Mouse (Mus musculus) urinary bladder, postnatal 25 days (tissue): ENCODE measurements at regions not wholly inside any gene's neighbourhood (a gene's known extent, or its start where the extent isn't known, plus 50 kb on each side); places are given as distances from the start of the nearest gene placed in this dataset.
"Not testable (repeated sequence)": the region's sequence is repeated elsewhere in the genome, so short reads cannot be mapped to it uniquely, and the experiment has no call there.

Source experiments
- DNase-seq: peaks from one replicate; pipeline ENCODE4 v3.0.0; 2022; ENCODE audit warnings: low spot score

DNA sequence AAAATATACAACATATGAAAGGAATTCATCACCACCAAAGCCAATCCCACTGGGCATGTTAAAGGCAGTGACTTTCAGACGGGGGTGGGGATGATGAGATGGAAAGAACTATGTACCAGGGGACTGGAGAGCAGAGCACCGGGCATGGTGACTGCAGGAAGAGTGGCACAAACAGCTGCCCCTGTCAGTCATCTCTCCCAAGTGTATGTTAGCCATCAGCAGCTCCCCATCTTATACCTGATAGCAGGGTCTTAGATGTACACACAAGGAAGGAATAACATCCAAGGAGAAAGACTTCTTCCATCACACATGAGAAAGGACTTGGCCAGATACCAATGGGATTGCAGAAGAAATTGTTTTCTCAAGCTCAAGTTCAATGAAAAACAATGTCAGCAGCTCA lies 257.2 kb downstream of the Nuak1 start:
- no peak for DNase-seq

DNA sequence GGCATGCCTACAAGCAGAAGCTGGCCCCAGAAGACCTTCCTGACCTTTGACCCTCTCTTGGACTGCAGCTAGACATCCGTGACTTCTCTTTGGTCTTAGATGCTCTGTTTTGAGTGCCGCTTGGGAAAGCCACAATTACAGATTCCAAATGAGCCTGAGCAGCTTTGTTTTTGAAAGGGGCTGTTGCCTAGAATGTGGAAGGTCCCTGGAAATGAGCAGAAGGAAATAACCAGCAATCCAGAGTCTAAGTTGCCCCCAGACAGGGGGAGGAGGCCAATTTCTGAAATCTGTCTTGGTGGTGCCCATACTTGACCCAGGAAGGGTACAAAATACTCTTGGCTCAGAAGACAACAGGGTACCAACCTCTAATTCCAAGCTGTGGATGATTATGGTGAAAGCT lies 253.9 kb downstream of the Nuak1 start:
- no peak for DNase-seq

DNA sequence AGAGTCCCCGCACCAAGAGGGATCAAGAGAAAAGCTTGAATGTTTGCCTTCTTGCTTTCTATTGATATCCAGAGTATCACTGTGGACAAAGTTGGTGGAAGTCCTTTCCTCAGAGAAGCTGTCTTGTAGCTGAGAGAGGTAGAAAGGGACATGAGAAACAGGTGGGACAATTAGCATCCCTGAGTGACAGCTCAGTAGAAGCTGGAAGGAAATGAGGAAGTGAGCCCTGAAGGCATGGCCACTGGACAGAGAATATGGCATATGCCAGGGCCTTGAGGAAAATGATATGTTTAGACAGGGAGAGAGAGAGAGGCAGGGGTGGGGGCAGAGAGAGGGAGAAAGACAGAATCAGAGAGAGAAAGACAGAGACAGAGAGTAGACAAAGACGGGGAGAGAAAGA lies 241.4 kb downstream of the Nuak1 start:
- no peak for DNase-seq

DNA sequence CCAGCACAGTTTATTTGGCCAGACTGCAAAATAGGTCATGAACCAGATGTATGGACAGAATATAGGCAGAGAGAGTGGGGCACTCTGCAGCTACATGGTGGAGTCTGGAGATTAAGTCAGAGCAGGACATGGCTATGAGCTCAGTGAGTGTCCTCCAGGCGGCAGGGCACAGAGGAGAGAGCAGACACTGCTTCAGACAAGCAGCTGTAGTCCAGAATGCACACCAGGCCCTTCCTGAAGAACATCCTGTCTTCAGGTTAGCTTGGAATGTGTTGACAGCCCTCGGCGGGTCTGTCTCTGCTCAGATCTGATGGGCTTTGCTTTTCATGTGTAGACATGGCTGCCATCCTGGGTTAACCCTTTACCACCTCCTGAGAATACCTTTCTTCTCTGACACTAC lies 238.6 kb downstream of the Nuak1 start:
- no peak for DNase-seq

DNA sequence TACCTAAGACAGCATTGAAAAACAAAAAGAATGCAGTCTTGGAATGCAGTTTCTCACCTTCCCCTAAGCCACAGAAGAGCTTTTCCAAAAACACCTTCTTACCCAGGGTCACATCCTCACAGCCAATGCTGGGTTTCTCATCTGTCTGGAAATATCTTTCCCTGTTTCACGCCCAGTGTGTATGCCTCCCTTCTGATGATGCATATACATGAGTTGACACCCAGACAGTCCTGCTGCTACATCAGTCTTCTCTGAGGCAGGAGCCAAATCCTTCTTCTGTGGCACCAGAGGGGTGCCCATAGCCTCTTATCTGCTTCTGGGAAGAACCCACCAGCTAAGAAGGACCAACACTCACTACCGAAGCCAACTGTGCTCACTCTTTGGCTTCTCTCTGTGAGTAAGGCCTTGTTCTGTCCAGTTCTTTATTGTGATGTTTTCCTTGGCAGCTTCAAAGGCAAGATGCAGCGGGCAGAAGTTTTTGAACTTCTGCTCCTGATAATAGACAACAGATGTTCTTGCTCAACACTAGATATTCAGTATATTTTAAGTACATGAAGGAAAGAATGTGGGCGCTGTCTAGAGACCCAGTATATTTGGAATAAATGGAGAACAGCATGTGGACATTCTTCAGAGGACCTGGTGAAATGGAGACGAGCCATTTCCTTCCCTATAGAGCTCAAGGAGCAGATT lies 228.2 kb downstream of the Nuak1 start:
- DNase-seq, result no peak

DNA sequence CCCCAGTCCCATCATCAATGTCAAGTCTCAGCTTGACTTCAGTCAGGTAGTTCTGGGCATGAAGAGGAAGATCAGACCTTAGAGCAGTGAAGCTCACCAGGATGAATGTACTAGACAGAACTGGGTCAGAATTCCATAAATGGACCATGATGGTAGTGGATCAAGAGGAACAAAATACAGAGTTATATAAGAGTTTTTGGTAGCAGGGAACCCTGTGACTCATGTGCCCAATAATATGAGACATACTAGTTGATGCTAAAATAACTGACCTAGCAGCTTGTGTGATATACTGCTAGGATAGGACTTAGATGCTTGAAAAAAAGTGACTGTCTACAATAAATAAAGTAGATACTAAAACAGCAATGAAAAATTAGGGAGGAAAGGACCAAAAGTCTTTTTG lies 225.6 kb downstream of the Nuak1 start:
- no peak for DNase-seq

DNA sequence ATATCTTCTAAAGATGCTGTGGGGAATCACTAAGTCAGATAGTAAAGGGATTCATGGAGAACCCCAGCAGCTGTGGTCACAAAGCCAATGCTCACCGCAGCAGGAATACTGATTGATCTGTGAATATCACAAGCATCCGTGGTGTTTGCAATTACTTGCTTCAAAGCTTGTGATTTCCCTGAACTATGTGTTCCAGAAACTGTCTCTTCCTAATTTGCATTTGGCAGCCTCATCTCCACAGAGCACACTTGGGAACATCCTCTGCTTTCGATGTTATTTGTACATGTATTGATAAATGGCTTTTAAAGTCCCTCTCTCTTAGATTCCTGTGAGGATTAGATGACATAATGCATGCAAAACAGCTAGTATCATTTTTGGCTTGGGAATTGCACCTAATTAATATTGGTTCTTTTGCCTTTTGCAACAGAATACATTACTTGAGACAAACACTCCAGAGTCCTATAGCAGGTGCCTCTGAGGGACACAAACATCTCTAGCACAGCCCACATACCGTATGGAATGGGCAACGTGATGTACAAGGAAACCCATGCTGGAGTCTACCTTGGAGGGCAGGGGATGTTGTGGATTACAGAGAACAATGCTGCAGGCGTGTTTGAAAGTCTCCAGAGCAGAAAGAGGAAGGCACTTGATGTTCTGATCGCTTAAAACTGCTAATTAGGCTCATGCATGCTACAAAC lies 211.0 kb downstream of the Nuak1 start:
- DNase-seq, result no peak

DNA sequence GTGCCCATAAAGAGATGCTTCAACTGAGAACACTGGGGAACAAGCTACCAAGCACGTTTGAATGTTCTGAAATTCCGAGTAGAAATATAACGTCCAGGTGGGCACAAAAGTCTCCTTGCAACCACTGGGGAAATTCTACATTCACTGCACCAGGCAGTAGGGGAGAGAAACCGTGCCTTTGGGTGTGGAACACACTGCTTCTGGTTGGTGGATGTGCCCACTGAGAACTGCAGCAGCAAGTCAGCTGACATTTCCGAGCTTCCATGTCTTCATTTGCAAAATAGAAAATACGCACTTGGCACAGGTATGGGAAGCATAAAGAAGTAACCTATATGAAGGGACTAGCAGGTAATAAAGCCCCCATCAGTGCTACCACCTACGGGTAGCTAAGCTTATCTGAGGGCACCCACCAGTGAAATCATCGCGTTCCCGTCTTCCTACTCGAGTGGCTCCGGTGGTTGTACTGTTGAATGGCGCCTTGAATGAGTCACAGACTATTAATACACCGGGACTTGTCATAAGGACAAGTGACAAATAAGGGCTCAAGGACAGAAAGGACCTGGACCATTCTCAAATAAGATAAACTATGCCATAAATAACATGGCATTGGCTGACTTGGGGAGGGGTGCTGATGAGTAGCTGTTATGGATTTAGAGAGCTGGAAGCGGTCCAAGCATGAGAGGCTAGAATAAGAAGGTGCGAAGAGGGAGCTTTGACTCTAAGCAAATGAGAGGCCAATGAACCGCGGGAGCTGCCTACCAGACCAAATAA lies 210.2 kb downstream of the Nuak1 start:
- no peak for DNase-seq

DNA sequence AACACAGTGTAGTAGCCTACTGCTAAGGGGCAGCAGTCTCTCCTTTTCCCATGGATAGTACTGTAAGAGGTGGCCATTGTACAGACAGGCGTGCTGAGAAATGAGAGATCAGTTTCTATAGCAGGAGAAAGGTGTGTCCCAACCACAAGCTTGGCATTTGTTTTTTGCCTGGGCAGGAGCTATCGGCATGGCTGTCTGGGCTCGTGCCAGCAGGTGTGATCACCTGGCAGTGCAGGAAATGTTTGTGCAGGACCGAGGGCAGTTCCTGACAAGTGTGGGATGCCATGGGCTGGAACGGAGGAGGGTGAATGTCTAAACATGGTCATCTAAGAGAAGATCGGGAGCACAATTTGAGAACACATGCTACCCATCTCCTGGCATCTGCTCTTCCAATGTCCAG lies 205.4 kb downstream of the Nuak1 start:
- peak; percentile 14 for DNase-seq

DNA sequence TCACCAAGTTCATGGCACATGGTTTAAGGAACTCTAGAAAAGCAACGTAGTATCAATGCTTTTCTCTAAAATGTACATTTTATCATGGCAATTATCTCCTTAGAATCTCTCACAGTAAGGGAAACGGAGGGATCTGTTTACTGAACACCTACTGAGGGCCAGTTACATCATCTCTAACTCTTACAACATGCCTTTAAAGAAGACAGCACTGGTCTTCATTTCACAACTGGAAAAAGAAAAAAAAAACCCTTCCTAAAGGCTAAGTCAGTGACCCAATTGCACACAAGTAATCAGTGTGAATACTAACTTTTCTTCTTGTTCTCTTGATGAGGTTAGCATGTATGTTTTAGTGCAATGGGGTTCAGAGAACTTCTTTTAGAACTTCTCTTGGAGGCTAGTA lies 204.2 kb downstream of the Nuak1 start:
- no peak for DNase-seq

DNA sequence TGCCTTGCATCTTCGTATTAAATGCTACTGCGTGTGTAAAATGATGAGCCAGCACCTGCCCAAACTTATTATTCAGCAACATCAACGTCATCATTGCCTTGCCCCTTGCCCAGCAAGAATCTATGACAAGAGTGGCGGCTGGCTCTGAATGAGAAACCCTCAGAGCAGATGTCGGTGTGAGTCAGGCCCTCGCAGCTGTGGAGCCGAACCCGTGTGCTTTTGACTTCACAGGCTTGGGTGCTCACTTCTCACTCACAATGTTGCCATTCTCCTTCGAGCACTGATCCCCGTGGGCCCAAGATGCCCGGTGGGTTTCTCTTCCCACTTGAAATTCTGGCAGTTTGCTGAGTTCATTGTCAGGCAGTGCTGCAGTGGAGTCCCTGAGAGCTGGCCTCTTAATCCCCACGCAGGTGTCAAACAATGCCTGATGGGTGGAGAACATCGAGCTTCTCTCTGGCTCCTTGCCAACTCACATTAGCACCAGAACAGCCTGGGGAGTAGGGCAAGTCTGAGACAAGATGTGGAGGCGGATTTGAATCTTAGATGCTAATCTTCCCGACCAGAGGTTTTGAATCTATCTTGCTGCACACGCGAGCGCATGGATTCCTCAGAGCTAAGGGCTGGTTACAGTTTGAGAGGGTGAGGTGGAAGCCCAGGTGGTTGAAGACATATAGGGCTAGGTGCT lies 202.0 kb downstream of the Nuak1 start:
- DNase-seq, result no peak

DNA sequence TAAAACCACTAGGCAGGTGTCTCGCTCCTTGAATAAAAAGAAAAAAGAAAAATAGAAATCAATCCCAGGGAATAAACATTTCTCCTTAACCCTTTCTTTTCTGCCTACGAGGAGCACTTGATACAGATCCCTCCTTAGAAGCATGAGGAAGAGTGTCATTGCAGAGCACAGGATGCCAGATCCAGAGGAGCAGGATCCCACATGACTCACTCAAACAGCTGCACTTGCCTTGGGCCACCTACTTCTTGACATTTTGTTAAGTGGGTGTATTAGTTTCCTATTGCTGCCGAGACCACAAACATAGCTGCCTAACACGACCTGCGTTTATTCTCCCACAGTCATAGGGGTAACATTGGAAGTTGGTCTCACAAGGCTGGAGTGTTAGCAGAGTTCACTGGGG lies 197.1 kb downstream of the Nuak1 start:
- no peak for DNase-seq

DNA sequence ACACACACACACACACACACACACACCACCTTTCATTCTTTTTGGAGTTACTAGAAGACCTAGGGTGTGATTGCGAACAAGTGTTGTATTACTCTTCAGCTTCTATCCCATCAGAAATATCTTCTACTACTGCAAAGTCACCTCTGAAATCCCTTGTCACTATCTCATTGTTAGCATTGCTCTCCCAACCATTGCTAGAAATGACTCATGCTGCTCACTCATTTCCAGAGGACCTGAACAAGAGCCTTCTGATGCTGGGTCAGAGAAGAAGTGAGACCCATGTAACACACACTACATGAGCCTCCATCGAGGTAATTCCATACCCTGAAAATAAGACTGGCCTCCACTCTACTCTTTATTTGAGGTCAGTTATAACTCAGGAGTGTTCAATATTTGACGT lies 191.1 kb downstream of the Nuak1 start:
- no peak for DNase-seq

DNA sequence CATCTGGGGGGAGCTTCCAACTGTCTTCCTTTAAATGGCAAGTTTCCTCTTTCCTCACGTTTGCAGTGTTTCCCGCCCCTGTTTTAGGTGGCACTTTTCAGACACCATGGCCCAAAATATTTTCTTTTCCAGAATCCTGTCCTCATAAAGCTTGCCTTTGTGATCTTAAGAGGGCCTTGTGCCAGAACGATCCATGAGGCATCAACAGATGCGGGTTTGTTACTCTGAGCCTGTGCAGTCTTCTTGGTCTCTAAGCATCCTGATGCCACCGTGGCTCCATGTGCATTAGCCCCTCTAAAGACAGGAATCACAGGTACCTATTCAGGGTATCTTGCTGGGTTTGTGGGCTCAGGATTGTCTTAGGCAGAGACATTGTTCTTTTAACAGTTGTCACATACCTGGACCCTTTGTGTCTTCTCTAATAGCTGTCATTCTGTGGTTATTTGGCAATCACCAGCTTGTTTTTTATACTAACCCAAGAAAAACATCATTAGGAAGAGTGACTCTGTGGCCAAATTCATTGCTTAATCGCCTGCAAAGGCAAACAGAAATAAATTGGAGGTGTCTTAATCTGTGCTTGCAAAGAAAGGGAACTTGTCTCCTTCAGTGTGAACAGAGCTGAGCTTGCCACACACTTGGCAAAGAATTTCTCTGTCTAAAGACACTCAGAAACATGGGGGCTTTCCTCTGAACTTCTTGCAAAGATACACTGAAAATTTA lies 179.3 kb downstream of the Nuak1 start:
- no peak for DNase-seq

DNA sequence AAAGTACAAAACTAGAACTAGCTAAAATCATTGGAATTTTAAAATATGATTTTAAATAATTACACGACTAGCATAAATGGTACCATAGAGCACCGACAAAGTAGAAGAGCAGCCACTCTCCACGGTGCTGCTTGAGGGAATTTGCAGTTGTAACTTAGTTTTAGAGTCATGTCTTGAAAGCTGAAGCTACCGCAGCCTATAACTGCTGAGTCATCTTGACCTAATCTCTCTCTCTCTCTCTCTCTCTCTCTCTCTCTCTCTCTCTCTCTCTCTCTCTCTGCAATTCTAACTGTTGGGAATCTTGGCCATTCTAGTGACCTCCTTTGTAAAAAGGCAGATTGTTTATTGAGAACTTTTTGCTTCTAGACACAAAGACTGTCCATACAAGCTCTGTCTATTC lies 177.5 kb downstream of the Nuak1 start:
- DNase-seq, result no peak

DNA sequence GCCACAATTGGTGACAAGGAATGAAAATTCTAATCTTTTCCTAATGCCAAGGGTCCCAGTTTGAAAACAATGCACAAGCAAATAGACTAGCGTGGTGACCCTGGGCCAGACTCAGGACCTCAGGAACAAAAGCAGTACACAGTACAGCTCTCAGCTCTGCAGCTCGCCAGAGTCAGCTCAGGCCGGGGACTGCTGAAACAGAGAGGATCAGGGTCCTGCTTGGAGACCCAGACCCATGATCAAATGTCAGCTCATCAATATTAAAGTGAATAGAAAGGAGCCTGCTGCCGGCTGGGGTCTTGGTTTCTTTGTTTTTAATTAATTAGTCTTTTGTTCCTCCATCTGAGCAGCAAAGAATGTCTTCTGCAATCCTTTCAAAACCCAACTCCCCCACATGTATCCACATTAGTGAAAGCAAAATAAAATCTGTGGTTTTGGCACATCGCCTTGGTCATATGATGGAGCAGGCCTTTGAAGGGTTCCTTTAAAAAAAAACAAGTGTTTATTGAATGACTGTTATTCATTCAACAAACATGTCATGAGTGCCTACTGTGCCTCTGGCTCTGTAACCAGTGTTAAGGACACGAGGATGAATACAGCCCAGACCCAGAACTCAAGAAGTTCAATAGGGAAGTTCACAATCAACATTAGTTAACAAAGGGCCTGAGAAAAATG lies 154.4 kb downstream of the Nuak1 start:
- no peak for DNase-seq

DNA sequence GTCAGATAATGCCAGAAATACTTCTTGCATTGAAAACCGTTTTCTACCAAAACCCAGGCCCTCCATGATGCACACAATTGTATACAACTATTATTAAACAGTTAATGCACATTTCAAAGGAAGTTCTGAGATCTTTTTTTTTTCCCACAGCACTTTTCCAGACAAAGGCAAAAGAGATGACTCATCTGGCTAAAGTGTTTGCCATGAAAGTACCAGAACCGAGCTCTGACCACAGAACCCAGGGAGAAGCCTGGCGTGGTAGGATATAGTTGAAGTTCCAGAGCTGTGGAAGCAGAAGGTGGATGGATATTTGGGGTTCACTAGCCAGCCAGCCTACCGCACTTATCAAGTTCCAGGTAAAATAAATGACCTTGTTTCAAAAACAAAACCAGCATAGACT lies 146.0 kb downstream of the Nuak1 start:
- DNase-seq, result no peak

DNA sequence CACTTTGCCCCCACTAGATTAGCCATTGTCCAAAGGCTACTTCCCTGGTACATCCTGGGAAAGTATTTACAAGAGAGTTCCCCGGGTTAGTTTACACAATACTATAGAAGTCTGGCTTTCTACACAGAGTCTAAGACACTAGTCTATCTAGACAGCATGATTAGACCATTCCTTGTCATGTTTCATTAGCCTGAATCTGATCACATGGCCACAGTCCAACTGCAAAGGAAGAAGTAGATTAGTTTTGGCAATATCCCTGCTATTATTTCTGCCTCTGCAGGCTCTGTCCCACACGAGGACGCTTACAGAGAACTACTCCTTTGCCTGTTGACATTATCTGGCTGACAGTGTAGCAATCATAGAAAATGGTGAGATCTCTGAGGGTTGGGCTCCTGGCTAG lies 144.2 kb downstream of the Nuak1 start:
- DNase-seq, result no peak

DNA sequence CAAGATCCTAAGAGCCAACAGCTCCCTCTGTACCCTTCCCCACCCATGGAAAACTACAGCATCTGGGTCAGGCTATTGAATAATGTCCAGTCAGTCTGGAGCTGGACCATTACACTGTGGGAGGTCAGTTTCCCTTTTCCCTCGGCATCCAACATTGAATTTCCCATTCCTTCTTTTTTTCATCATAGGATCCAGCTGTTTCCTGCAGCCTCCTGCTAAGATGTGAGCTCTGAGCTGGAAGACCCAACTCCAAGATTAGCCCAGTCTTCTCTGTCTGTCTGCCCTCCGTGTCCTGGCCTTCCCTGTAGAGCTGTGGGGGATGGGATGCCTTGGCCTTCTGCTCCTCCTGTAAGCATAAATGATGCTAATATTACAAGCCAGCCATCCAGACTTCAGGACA lies 138.8 kb downstream of the Nuak1 start:
- no peak for DNase-seq

DNA sequence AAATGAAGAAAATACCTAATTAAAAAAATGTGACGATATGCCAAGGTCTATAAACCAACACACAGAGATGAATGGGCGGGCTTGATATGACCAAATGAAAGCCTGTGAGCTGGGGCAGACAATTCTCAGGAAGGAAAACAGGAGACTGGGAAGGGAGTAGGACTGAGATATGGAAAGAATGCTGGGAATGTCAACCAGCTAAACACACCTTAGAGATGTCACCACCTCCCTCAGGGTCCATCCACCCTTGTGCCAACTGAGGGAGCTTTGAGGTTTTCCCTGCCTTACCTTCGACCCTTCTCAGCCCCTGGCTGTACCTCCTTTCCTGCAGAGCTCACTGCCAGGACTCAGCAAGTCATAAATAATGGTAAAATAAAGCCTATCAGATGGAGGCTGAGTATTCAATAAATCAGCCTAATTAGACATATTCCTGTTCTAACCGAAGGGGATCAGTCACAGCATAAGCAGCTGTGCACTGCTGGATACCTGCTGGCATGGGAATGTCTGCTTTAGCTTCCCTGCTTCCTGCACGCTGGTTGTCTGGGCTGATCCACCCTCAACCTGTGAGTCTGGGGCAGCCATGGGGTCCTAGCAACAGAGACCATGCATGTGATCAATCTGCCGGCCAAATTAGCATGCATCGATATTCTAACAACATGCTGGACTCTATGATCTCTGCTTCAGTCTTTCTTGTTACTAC lies 137.4 kb downstream of the Nuak1 start:
- no peak for DNase-seq

DNA sequence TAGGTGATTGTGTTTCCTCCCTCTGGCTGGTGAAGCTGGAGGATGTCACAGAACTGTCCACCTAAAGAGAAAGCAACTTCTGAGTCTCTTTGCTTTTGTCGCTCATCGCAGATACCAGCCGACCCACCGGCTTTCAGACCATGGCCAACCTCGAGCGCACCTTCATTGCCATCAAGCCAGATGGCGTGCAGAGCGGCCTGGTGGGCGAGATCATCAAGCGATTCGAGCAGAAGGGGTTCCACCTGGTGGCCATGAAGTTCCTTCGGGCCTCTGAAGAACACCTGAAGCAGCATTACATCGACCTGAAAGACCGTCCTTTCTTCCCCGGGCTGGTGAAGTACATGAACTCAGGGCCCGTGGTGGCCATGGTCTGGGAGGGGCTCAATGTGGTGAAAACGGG lies 131.7 kb downstream of the Nuak1 start:
- DNase-seq, result not testable (repeated sequence)
